Mouse (Mus musculus) midbrain, embryonic 13.5 days (tissue): ENCODE results near the gene Pou2af1. TPM values are rescaled to one million over a fixed set of nuclear protein-coding genes. Genes with fewer than 3 reads are reported as not detected.

ENCODE experiments used
- ATAC-seq: fragments of 200-750 bp; cut with Nextera tagmentation; 2 replicates; pipeline ENCODE4 v1.8.0; 2017; ENCODE audit warnings: mild to moderate bottlenecking, moderate TSS enrichment, moderate library complexity
- H3K27ac ChIP-seq: fragments of 300-500 bp; sonication (generic); 2 replicates; pipeline ENCODE4 v1.5.1; 2015; ENCODE audit warnings: inconsistent platforms, mild to moderate bottlenecking, moderate library complexity
- H3K27me3 ChIP-seq: fragments of 300-500 bp; sonication (generic); 2 replicates; pipeline ENCODE4 v1.6.1; 2015; ENCODE audit warnings: mild to moderate bottlenecking, inconsistent platforms
- H3K36me3 ChIP-seq: fragments of 300-500 bp; sonication (generic); 2 replicates; pipeline ENCODE4 v1.6.1; 2015; ENCODE audit warnings: mild to moderate bottlenecking, inconsistent platforms
- H3K4me1 ChIP-seq: fragments of 300-500 bp; sonication (generic); replicated peaks from 2 replicates; pipeline ENCODE4 v1.6.1; 2015; ENCODE audit warnings: inconsistent platforms
- H3K4me2 ChIP-seq: fragments of 300-500 bp; sonication (generic); replicated peaks from 2 replicates; pipeline ENCODE4 v1.6.1; 2015; ENCODE audit warnings: moderate library complexity, mild to moderate bottlenecking, inconsistent platforms
- H3K4me3 ChIP-seq: fragments of 300-500 bp; sonication (generic); replicated peaks from 2 replicates; pipeline ENCODE4 v1.5.1; 2015; ENCODE audit warnings: mild to moderate bottlenecking, inconsistent platforms
- H3K9ac ChIP-seq: fragments of 300-500 bp; sonication (generic); replicated peaks from 2 replicates; pipeline ENCODE4 v1.6.1; 2015; ENCODE audit warnings: mild to moderate bottlenecking, inconsistent platforms
- H3K9me3 ChIP-seq: fragments of 300-500 bp; sonication (generic); 2 replicates; pipeline ENCODE4 v1.6.1; 2016; ENCODE audit warnings: mild to moderate bottlenecking, inconsistent platforms
- WGBS: fragments of 180-500 bp; shearing (Covaris S2); methylation state at CpG from one replicate; pipeline ENCODE4 v1.1.7; 2015; 5-methylcytosine and 5-hydroxymethylcytosine counted together
- polyA plus RNA-seq: library from polyadenylated mRNA; unstranded; fragments of >200 nt; fragmentation: Nextera tagmentation; extraction: Ambion mirVana; gene quantifications from 2 replicates; pipeline ENCODE4 v1.2.1, GENCODE M21; 2015

Pou2af1 gene
- polyA plus RNA-seq, result not detected in 2 replicates

GRCm38 (mm10) chr9:51213023-51213728, at the start of gene Pou2af1:
Pou2af1 (plus strand) TSS chr9:51213708.
- Histone ChIP-seq H3K36me3 (no peaks in the 10 kb centered on the region), H3K9ac (no peak within 1 kb of the TSS), H3K4me3 (no peak within 1 kb of the TSS), H3K27me3 (no peaks in the 10 kb centered on the region), H3K9me3 (no peaks in the 10 kb centered on the region), H3K27ac (no peak within 1 kb of the TSS), H3K4me2 (no peak within 1 kb of the TSS), H3K4me1 (no peaks in the 10 kb centered on the region)
- ATAC-seq, result no peak
- WGBS, result 83% methylated on average over 20 of the region's 20 CpGs

- peaks cover 3% of the 10 kb centered on the region for H3K27me3 ChIP-seq
- no peak overlapping the region for H3K27ac ChIP-seq
- H3K9ac ChIP-seq, result no peak overlapping the region
- WGBS, result 83% methylated on average over 5 of the region's 5 CpGs
- 0 out of 2 replicates have a peak, but pooled peaks cover 3% of the 10 kb centered on the region for H3K4me1 ChIP-seq
- no peaks in the 10 kb centered on the region for H3K36me3 ChIP-seq
- no peaks in the 10 kb centered on the region for H3K9me3 ChIP-seq
- no peak overlapping the region for H3K4me2 ChIP-seq
- no peak for ATAC-seq
- H3K4me3 ChIP-seq, result no peak overlapping the region
Measured at GRCm38 (mm10) chr9:51163989-51164388, 49.5 kb upstream of the Pou2af1 start.

GRCm38 (mm10) chr9:51165312-51166180, 48.0 kb upstream of the Pou2af1 start, which contains the start of gene Gm32742:
Gm32742 (minus strand) TSS chr9:51165517.
- no peak within 1 kb of the TSS for H3K4me3 ChIP-seq
- no peak for ATAC-seq
- H3K36me3 ChIP-seq, result no peaks in the 10 kb centered on the region
- 49% methylated on average over 6 of the region's 6 CpGs for WGBS
- H3K27me3 ChIP-seq, result no peaks in the 10 kb centered on the region
- H3K4me2 ChIP-seq, result no peak within 1 kb of the TSS
- no peak within 1 kb of the TSS for H3K9ac ChIP-seq
- H3K9me3 ChIP-seq, result no peaks in the 10 kb centered on the region
- 0 out of 2 replicates have a peak, but pooled peaks cover 3% of the 10 kb centered on the region for H3K4me1 ChIP-seq
- H3K27ac ChIP-seq, result no peak within 1 kb of the TSS

- Histone ChIP-seq H3K4me2 (no peak overlapping the region), H3K9ac (no peak overlapping the region), H3K9me3 (no peaks in the 10 kb centered on the region), H3K27me3 (no peaks in the 10 kb centered on the region), H3K36me3 (no peaks in the 10 kb centered on the region), H3K4me1 (0 out of 2 replicates have a peak, but pooled peaks cover 3% of the 10 kb centered on the region), H3K4me3 (no peak overlapping the region), H3K27ac (no peak overlapping the region)
- ATAC-seq, result no peak
- 66% methylated on average over 11 of the region's 11 CpGs for WGBS
Measured at GRCm38 (mm10) chr9:51167954-51168353, 45.6 kb upstream of the Pou2af1 start.

- H3K4me2 ChIP-seq, result no peak overlapping the region
- no peaks in the 10 kb centered on the region for H3K9me3 ChIP-seq
- 0 out of 2 replicates have a peak, but pooled peaks cover 3% of the 10 kb centered on the region for H3K4me1 ChIP-seq
- no peak overlapping the region for H3K27ac ChIP-seq
- H3K27me3 ChIP-seq, result no peaks in the 10 kb centered on the region
- no peak overlapping the region for H3K9ac ChIP-seq
- H3K36me3 ChIP-seq, result no peaks in the 10 kb centered on the region
- 76% methylated on average over 5 of the region's 5 CpGs for WGBS
- H3K4me3 ChIP-seq, result no peak overlapping the region
- ATAC-seq, result no peak
Measured at GRCm38 (mm10) chr9:51168698-51169097, 44.8 kb upstream of the Pou2af1 start.

- 0 out of 2 replicates have a peak, but pooled peaks cover 3% of the 10 kb centered on the region for H3K4me1 ChIP-seq
- H3K36me3 ChIP-seq, result no peaks in the 10 kb centered on the region
- H3K27ac ChIP-seq, result no peak overlapping the region
- no peak for ATAC-seq
- no peak overlapping the region for H3K4me2 ChIP-seq
- H3K4me3 ChIP-seq, result no peak overlapping the region
- no peaks in the 10 kb centered on the region for H3K27me3 ChIP-seq
- H3K9ac ChIP-seq, result no peak overlapping the region
- 89% methylated on average over 7 of the region's 7 CpGs for whole genome bisulfite sequencing
- H3K9me3 ChIP-seq, result no peaks in the 10 kb centered on the region
Measured at GRCm38 (mm10) chr9:51169133-51169532, 44.4 kb upstream of the Pou2af1 start.

GRCm38 (mm10) chr9:51170298-51170697, 43.2 kb upstream of the Pou2af1 start:
- Histone ChIP-seq H3K27ac (no peak overlapping the region), H3K9ac (no peak overlapping the region), H3K4me1 (0 out of 2 replicates have a peak, but pooled peaks cover 8% of the 10 kb centered on the region), H3K36me3 (no peaks in the 10 kb centered on the region), H3K27me3 (no peaks in the 10 kb centered on the region), H3K9me3 (no peaks in the 10 kb centered on the region), H3K4me2 (no peak overlapping the region), H3K4me3 (no peak overlapping the region)
- no peak for ATAC-seq
- 86% methylated on average over 6 of the region's 6 CpGs for whole genome bisulfite sequencing

- no peaks in the 10 kb centered on the region for H3K36me3 ChIP-seq
- no peak overlapping the region for H3K4me3 ChIP-seq
- no peaks in the 10 kb centered on the region for H3K9me3 ChIP-seq
- no peaks in the 10 kb centered on the region for H3K27me3 ChIP-seq
- H3K27ac ChIP-seq, result no peak overlapping the region
- H3K4me1 ChIP-seq, result 0 out of 2 replicates have a peak, but pooled peaks cover 4% of the 10 kb centered on the region
- ATAC-seq, result no peak
- H3K9ac ChIP-seq, result no peak overlapping the region
- WGBS, result 46% methylated on average over 8 of the region's 8 CpGs
- no peak overlapping the region for H3K4me2 ChIP-seq
Measured at GRCm38 (mm10) chr9:51174890-51175464, 38.5 kb upstream of the Pou2af1 start.

GRCm38 (mm10) chr9:51175722-51176121, 37.8 kb upstream of the Pou2af1 start:
- no peaks in the 10 kb centered on the region for H3K9me3 ChIP-seq
- no peak overlapping the region for H3K9ac ChIP-seq
- 0 out of 2 replicates have a peak, but pooled peaks cover 4% of the 10 kb centered on the region for H3K4me1 ChIP-seq
- no peaks in the 10 kb centered on the region for H3K36me3 ChIP-seq
- H3K27ac ChIP-seq, result no peak overlapping the region
- H3K4me2 ChIP-seq, result no peak overlapping the region
- no peaks in the 10 kb centered on the region for H3K27me3 ChIP-seq
- no peak overlapping the region for H3K4me3 ChIP-seq
- 91% methylated on average over 1 of the region's 1 CpGs for WGBS
- no peak for ATAC-seq

- no peak for ATAC-seq
- H3K9me3 ChIP-seq, result no peaks in the 10 kb centered on the region
Measured at GRCm38 (mm10) chr9:51178297-51178696, 35.2 kb upstream of the Pou2af1 start.

GRCm38 (mm10) chr9:51180621-51181020, 32.9 kb upstream of the Pou2af1 start:
- Histone ChIP-seq H3K4me3 (no peak overlapping the region), H3K4me2 (no peak overlapping the region), H3K4me1 (no peaks in the 10 kb centered on the region), H3K36me3 (no peaks in the 10 kb centered on the region), H3K27me3 (no peaks in the 10 kb centered on the region), H3K27ac (no peak overlapping the region), H3K9me3 (no peaks in the 10 kb centered on the region), H3K9ac (no peak overlapping the region)
- ATAC-seq, result no peak
- WGBS, result 67% methylated on average over 5 of the region's 5 CpGs

More at GRCm38 (mm10) chr9:51178297-51178696, 35.2 kb upstream of the Pou2af1 start:
- Histone ChIP-seq H3K36me3 (no peaks in the 10 kb centered on the region), H3K4me3 (no peak overlapping the region), H3K9ac (no peak overlapping the region), H3K27me3 (no peaks in the 10 kb centered on the region), H3K4me1 (0 out of 2 replicates have a peak, but pooled peaks cover 4% of the 10 kb centered on the region), H3K4me2 (no peak overlapping the region), H3K27ac (no peak overlapping the region)
- WGBS, result 100% methylated on average over 1 of the region's 1 CpGs
